Mouse (Mus musculus): ENCODE measurements around the gene Ms4a5. TPM values are rescaled to one million over a fixed set of nuclear protein-coding genes. Genes with fewer than 3 reads are reported as not detected.

Ms4a5 gene
- not detected in 2 replicates for polyA plus RNA-seq (2012)

DNA sequence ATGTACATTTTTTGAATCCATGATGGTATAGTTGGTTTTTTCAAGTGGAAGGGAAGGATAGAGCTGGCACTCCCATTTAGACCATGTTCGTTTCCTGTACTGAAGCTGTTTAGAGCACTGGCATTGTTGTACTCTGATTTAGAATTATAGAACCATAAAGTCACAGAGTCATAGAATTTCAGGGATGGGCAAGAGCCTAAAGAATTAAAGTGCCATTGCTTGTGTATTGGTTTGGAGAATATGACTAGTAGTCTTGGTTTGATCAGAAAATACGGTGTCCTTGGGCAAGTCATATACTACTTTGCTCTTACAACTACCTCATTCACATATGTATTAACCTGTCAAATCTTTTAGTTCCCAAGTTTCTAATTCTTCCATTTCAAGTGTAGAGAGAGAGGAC is at the start of gene Ms4a5:
TSS of gene Ms4a5 (minus strand) at position 101 of the 400 bp plus-strand sequence.
- no peak for TF ChIP-seq GATA1 (IDR thresholded peaks at IDR 0.05; ENCODE audit: low read length)

DNA sequence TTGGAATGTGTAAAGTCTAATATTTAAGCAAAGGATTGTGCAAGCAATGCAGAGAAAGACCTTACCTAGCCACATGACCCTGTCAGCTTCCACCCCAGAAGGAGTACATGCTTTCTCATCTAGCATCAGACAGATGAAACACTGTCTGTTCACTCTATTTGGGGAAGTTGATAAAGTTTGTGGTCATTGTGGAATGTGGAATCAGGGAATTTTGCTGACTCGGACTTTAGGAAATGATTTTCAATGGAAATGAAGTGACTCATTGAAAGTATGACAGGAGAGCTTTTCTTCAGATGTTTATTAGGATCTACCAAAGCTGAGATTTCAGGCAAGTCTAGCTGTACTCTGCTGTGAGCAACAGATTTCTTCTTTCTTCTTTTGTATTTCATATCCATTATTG is 37.5 kb upstream of the Ms4a5 start:
- TF ChIP-seq GATA1 (IDR thresholded peaks at IDR 0.05; ENCODE audit: low read length), result no peak

DNA sequence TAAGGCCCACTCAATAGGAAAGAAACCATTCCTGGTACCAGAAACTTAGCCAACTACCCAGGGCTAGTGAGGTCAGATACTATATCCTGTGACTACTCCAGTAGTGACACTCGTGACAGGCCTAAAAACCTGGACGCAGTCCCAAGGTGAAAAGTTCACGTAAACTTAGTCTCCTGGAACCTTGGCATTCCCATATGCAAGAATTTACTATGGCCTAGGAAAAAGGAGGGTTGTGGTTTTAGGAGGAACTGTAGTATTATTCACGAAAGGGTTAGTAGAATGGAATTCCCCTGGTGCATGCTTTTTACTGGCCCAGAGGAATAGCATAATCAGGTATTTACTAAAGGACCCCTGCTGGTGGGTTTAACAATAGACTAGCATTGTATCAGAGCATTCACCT is 33.1 kb upstream of the Ms4a5 start:
- TF ChIP-seq GATA1 (IDR thresholded peaks at IDR 0.05; ENCODE audit: low read length), result no peak

- no peak for TF ChIP-seq GATA1 (IDR thresholded peaks at IDR 0.05; ENCODE audit: low read length)
These were observed 30.7 kb upstream of the Ms4a5 start, which contains the start of gene Ms4a14 for GRCm38 (mm10) chr19:11314354-11314753. TSS of gene Ms4a14 (minus strand) at chr19:11314454.

- no peak for TF ChIP-seq GATA1 (IDR thresholded peaks at IDR 0.05; ENCODE audit: low read length)
These were observed 25.2 kb upstream of the Ms4a5 start for GRCm38 (mm10) chr19:11308888-11309287.

DNA sequence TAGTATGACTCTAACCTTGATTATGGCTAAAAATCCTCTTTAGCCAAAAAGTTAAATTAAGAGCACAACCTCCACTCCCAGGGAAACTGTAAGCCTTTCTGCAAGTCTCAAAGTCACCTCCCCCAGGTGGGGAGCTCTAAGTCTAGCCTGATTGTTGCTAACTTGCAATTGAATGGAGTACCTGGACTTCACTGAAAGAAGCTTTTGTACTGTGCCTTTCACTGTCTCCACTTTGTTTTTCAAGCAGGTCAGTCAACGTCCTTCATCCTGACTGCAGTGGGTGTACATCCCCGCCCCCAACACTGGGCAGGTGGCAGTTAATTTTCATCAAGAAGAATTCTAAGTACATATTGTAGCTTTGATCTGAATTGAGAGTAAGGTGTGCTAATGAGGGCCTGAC is 15.3 kb upstream of the Ms4a5 start:
- TF ChIP-seq GATA1 (IDR thresholded peaks at IDR 0.05; ENCODE audit: low read length), result no peak

DNA sequence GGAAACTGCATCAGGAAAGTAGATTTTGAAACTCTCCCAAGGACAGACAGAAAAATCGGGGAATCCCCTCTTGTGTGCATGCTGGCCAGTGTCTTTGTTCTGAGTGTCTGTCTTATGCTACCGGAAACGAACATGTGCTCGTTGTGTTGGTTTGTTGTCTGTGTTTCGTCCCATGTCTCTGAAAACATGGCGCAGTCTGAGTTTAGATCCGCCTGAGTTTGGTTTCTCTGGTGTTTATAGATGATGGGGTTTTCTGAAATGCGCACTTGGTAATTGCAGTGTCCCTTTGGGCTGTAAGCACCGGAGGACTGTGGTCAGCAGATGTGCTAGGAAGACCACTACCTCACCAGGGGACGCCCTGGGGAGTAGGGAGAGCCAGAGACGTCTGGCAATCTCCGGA is 9.3 kb upstream of the Ms4a5 start:
- TF ChIP-seq GATA1 (IDR thresholded peaks at IDR 0.05; ENCODE audit: low read length), result no peak

DNA sequence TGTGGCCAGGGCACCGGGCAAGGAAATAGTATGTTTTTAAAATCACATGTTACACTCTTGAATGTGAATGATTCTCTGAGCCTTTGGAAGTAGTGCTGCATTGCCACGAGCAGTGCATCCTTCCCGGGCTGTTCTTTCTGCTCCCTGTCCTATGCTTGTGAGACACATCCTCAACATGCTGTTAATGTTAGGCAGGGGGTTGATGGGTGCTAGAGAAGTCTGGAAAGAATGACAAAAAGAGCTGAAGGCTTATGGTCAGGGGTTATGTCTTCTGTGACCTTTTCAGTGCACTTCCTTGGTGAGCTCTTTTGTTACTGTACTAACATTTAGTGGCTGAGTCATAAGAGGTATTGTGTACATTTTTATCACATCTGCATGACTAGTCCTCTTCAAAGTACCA is 3.5 kb downstream of the Ms4a5 start:
- no peak for TF ChIP-seq GATA1 (IDR thresholded peaks at IDR 0.05; ENCODE audit: low read length)

DNA sequence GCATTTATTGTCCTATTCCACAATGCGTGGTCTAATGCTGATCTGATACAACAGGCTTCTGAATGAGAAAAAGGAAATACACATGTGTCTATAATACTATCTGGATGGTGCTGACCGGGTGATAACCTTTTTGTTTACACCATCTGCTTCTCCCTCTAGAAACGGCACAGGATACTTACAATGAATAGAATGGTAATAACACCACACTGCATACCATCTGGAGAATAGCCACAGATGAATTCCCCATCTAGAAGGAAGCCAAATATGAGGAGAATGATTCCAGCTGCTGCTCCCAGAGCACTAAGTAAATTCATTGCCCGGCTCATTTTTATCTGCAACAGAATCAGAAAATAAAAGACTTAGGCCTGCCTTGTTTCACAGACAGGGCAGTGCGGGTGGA is 7.2 kb downstream of the Ms4a5 start:
- TF ChIP-seq GATA1 (IDR thresholded peaks at IDR 0.05; ENCODE audit: low read length), result no peak

DNA sequence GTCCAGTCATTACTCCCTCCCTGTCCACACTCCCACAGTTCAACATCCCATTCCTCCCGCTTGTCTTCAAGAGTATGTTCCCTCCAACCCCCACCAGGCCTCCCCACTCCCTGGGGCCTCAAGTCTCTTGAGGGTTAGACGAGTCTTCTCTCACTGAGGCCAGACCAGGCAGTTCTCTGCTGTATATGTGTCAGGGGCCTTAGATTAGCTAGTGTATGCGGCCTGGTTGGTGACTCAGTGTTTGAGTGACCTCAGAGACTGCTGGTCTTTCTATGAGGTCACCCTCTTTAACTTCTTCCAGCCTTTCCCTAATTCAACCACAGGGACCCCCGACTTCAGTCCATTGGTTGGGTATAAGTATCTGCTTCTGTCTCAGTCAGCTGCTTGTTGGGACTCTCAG is 16.7 kb downstream of the Ms4a5 start:
- TF ChIP-seq GATA1 (IDR thresholded peaks at IDR 0.05; ENCODE audit: low read length), result no peak

- TF ChIP-seq GATA1 (IDR thresholded peaks at IDR 0.05; ENCODE audit: low read length), result no peak
These were observed 17.4 kb downstream of the Ms4a5 start, which contains the start of gene Ms4a1 for GRCm38 (mm10) chr19:11266052-11266845. TSS of gene Ms4a1 (minus strand) at chr19:11266241.

- no peak for TF ChIP-seq GATA1 (IDR thresholded peaks at IDR 0.05; ENCODE audit: low read length)
These were observed 19.0 kb downstream of the Ms4a5 start for GRCm38 (mm10) chr19:11264602-11265185.

DNA sequence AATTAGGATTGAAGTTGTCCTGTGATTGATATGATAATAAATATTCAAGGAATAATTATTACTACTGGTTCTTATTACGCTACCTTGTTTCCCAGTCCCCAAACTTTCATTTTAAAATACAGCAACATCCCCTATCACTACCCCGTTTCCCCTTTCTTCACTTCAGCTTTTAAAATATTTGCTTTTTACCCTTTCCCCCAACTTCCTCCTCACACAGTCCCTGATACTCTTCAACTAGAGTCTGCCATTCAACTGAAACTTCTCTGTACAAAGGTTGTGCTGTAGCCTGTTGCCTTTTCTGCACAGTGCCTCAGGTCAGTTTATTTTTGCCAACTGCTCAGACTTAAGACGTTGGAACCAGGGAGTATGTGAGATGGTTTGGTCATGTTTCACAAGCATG is 20.1 kb downstream of the Ms4a5 start:
- no peak for TF ChIP-seq GATA1 (IDR thresholded peaks at IDR 0.05; ENCODE audit: low read length)

- no peak for TF ChIP-seq GATA1 (IDR thresholded peaks at IDR 0.05; ENCODE audit: low read length)
These were observed 22.2 kb downstream of the Ms4a5 start for GRCm38 (mm10) chr19:11261522-11261921.

DNA sequence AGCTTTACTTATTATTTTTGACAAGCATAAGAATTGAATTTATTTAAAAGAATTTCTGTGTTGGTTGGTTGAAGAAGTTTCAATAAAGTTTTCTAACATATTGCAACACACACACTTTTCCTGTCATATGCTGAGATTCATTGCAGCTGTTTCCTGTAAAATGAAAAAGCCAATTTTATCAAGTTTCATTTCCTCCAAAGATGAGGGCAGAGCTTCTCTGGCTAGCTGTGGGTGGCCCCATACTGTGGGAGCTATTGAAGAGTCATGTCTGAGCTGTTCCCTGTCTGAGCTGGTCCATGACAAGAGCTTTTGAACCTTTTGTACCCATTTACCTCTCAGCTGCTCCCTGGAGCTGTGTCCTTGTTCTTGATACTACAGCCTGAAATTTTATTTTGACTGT is 39.4 kb downstream of the Ms4a5 start:
- no peak for TF ChIP-seq GATA1 (IDR thresholded peaks at IDR 0.05; ENCODE audit: low read length)

- no peak for TF ChIP-seq GATA1 (IDR thresholded peaks at IDR 0.05; ENCODE audit: low read length)
These were observed 41.1 kb downstream of the Ms4a5 start for GRCm38 (mm10) chr19:11242560-11242959.

- no peak for TF ChIP-seq GATA1 (IDR thresholded peaks at IDR 0.05; ENCODE audit: low read length)
These were observed 47.9 kb downstream of the Ms4a5 start for GRCm38 (mm10) chr19:11235820-11236219.
